Mouse (Mus musculus): Measurements from ENCODE around the gene Cpsf7. TPM values are rescaled to one million over a fixed set of nuclear protein-coding genes. Genes with fewer than 3 reads are reported as not detected.
A peak's percentile ranks its signal among the peaks of the same experiment; 100 is the strongest.

Gene Cpsf7
- 10 to 100 TPM; 65.9 to 72.2 TPM for total RNA-seq (2021)

- DNase-seq (ENCODE audit: extremely low spot score in 1 of 2, low spot score in 1 of 2), result peak; percentile 72 to 79
Measured at GRCm38 (mm10) chr19:10525106-10525901, at the start of gene Cpsf7. TSS of gene Cpsf7 (plus strand) at chr19:10525266.

GRCm38 (mm10) chr19:10479541-10479940, 45.5 kb upstream of the Cpsf7 start:
- no peak for DNase-seq (ENCODE audit: extremely low spot score in 1 of 2, low spot score in 1 of 2)

GRCm38 (mm10) chr19:10482703-10483102, 42.4 kb upstream of the Cpsf7 start, which contains the start of gene Ppp1r32:
TSS of gene Ppp1r32 (minus strand) at chr19:10482928.
- no peak for DNase-seq (ENCODE audit: extremely low spot score in 1 of 2, low spot score in 1 of 2)

GRCm38 (mm10) chr19:10486264-10486738, 38.8 kb upstream of the Cpsf7 start:
- peak in 1 of 2 experiments; percentile 39 for DNase-seq (ENCODE audit: extremely low spot score in 1 of 2, low spot score in 1 of 2)

DNA sequence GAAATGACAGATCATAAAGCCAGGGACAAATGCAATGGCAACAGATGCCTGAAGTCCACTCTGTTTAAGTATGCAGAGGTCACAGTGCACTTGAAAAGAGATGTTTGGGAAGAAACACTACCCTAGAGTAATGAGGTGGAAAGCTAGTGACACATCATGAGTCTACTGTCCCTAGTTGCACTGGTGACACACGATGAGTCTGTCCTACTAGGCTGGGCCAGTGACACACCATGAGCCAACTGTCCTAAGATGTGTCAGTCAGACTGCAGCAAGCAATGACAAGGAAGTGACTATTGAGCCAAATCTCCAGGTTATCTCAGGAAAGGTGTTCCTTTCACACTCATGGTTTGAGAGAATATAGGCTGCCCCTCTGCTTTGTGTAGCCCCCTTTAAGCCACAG, 29.4 kb upstream of the Cpsf7 start:
- no peak for DNase-seq (ENCODE audit: extremely low spot score in 1 of 2, low spot score in 1 of 2)

- no peak for DNase-seq (ENCODE audit: extremely low spot score in 1 of 2, low spot score in 1 of 2)
Measured at GRCm38 (mm10) chr19:10496976-10497375, 28.1 kb upstream of the Cpsf7 start.

DNA sequence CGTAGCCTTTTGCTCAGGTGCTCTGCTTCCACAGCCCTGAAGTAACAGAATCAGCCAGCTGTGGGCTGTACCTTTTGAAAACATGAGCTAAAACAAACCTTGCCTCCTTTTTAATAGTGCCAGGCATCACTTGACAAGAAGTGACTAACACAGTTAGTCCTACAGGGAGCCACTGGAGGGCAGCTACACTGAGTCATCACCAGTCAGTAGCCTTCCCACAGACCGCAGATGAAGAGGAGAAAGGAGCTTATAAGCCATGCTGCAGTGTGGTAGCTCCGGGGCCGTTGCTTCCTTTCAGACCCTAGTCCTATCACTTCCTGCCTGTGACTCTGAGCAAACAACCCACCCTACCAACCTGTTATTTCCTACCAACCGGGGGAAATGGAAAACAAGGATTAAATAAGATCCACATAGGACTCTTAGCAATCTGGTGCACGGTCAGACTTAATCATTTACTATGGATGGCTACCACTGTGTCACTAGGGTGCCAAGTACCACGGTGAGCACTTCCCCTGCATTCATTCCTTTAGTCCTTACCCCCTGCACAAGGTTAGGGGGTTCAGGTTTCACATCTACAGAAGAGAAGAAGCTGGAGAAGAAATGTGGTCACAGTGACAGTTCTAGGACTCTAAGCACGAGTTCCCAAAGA, 27.4 kb upstream of the Cpsf7 start:
- DNase-seq (ENCODE audit: extremely low spot score in 1 of 2, low spot score in 1 of 2), result no peak

- no peak for DNase-seq (ENCODE audit: extremely low spot score in 1 of 2, low spot score in 1 of 2)
Measured at GRCm38 (mm10) chr19:10500581-10500980, 24.5 kb upstream of the Cpsf7 start.

DNA sequence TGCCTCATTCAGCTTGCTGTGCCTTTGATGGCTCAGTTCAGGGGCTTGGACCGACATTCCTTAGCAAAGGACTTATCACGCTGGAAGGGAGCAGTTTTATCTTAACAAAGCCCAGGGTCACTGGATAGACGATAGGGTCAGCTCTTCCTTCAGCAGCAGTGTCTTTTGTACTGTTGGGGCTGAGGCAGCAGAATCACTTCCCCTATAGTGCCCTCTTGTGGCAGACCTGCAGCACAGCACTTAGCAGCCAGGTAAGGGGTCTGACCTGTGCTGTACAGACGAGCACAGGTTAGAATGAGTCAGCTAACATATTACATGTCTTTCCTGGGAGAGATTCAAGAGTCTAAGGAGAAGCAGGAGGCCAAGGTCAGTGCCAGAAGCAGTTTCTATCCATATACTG, 22.5 kb upstream of the Cpsf7 start:
- peak in 1 of 2 experiments; percentile 40 for DNase-seq (ENCODE audit: extremely low spot score in 1 of 2, low spot score in 1 of 2)

GRCm38 (mm10) chr19:10510759-10511330, 14.2 kb upstream of the Cpsf7 start:
- DNase-seq (ENCODE audit: extremely low spot score in 1 of 2, low spot score in 1 of 2), result no peak

DNA sequence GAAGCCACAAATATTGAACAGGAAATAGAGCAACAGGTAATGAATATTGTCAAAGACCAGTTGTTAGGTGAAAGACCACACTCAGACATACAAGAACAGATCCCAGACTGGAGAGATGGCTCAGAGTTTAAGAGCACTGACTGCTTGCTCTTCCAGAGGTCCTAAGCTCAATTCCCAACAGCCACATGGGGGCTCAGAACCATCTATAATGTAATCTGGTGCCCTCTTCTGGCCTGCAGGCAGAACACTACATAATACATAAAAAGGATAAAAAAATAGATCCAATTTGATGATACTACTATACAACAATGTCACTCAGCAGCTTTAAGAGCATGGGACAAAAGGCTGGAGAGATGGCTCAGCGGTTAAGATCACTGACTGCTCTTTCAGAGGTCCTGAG, 4.7 kb upstream of the Cpsf7 start:
- no peak for DNase-seq (ENCODE audit: extremely low spot score in 1 of 2, low spot score in 1 of 2)

DNA sequence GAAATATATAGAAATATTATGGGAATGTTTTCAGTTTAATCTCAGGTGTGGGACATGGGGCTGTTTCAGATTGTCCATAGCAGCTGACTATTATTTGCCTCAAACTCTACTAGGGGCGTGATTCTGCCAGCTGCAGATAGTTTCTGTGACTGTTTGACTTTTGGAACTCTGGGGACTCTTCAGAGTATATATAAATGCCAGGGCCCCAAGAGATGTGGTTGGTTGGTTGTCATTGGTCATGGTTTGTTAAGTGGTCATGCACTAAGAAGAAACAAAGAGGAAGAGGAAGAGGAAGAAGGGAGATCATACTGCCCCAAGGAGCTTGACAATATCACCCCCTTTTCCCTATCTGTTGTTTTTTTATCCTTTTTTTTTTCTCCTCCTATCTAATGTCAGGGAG, 3.1 kb upstream of the Cpsf7 start:
- DNase-seq (ENCODE audit: extremely low spot score in 1 of 2, low spot score in 1 of 2), result no peak

DNA sequence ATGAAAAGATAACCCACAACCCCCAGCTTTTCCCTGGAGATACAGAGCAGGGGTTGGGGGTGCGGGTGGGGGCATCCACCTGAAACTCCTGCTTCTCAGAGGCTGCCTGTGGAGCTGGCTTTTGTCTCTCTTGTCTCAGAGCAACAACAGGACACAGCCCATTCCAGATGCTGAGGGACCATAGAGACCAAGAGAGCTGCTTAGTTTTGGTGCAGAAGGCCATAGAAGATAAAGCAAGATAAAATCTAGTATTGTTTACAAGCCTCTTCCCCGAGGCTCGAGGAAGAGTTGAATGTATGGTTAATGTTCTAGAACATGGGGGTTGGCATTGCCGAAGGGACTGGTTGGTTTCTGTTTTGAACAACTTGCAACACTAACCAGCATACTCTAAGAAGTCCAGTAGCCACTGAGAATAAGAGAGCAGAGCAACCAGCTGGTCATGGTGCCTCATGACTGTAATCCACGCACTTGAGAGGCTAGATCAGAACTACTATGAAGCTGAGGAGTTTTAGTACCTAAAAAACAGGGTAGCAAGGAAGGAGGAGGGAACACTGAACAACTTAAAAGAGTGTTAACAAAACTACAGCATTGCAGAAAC, 1.5 kb upstream of the Cpsf7 start:
- no peak for DNase-seq (ENCODE audit: extremely low spot score in 1 of 2, low spot score in 1 of 2)

GRCm38 (mm10) chr19:10524784-10525105, 321 bp upstream of the Cpsf7 start:
- DNase-seq (ENCODE audit: extremely low spot score in 1 of 2, low spot score in 1 of 2), result no peak

DNA sequence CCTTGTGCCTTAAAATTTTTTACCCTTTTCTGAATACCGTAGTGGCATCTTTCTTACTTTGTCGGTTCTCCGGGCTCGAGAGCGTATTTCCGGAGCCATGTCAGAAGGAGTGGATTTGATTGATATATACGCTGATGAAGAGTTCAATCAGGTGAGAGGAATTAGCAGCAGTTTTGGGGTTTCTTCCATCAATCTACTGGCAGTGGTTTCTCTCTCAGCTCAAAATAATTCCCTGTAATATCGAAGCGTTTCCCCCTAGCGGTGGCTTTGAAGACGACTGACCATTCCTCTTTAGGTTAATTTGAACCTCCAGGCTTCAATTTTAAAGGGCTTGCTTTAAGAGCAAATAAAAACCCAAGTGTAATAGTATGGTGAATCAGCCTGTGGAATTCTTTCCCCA, 844 bp downstream of the Cpsf7 start, which contains the start of gene Sdhaf2:
Sdhaf2 (minus strand) TSS at position 233 of the 400 bp plus-strand sequence.
- peak in 1 of 2 experiments; percentile 25 for DNase-seq (ENCODE audit: extremely low spot score in 1 of 2, low spot score in 1 of 2)

GRCm38 (mm10) chr19:10530082-10530481, 5.0 kb downstream of the Cpsf7 start:
- no peak for DNase-seq (ENCODE audit: extremely low spot score in 1 of 2, low spot score in 1 of 2)

DNA sequence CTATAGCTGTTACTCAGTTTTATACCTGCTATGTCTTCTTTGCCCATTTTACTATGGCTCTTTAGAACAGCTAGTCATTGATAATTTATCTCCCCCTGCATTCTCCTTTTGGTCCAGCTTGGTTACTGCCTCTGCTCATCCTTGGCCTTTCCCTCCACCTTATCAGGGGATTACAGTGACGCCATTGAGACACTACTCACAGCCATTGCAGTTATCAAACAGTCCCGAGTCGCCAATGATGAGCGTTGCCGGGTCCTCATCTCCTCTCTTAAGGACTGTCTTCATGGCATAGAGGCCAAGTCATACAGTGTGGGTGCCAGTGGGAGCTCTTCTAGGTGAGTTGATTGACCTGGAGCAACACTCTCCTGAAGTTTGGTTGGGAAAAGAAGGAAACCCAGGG, 14.4 kb downstream of the Cpsf7 start:
- DNase-seq (ENCODE audit: extremely low spot score in 1 of 2, low spot score in 1 of 2), result no peak

GRCm38 (mm10) chr19:10555624-10556510, 30.8 kb downstream of the Cpsf7 start, which contains the start of gene Tmem216:
TSS of gene Tmem216 (minus strand) at chr19:10556238.
- peak; percentile 72 to 78 for DNase-seq (ENCODE audit: extremely low spot score in 1 of 2, low spot score in 1 of 2)

DNA sequence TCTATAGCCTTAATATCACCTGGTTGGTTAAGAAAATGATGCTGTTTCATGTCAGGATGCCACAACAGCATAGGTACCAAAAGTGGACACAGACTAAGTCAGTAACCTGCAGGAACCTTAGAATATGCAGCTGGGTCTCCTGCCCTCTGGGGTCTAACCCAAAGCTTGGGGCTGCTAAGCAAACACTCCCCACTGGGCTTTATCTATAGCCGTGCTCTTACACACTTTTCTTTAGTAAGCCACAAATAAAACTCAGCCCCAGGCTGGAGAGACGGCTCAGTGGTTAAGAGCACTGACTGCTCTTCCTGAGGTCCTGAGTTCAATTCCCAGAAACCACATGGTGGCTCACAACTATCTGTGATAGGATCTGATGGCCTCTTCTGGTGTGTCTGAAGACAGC, 31.9 kb downstream of the Cpsf7 start:
- no peak for DNase-seq (ENCODE audit: extremely low spot score in 1 of 2, low spot score in 1 of 2)

- no peak for DNase-seq (ENCODE audit: extremely low spot score in 1 of 2, low spot score in 1 of 2)
Measured at GRCm38 (mm10) chr19:10557430-10557829, 32.4 kb downstream of the Cpsf7 start.
